Mouse (Mus musculus) adrenal gland, postnatal 4 days (tissue): ENCODE measurements at regions not wholly inside any gene's neighbourhood (a gene's known extent, or its start where the extent isn't known, plus 50 kb on each side); places are given as distances from the start of the nearest gene placed in this dataset.

Source experiments
- DNase-seq, 2 experiments: peaks; one replicate each; pipeline ENCODE4 v3.0.0; 2021 to 2022; ENCODE audit warnings: low spot score in 2 of 2, mixed read lengths in 2 of 2

GRCm38 (mm10) chr2:51452816-51453215 lies 174.5 kb upstream of the Tas2r134 start:
- no peak for DNase-seq

GRCm38 (mm10) chr2:51448121-51448520 lies 179.2 kb upstream of the Tas2r134 start:
- no peak for DNase-seq

GRCm38 (mm10) chr2:51447616-51448015 lies 179.7 kb upstream of the Tas2r134 start:
- no peak for DNase-seq

GRCm38 (mm10) chr2:51444386-51445080 lies 182.8 kb upstream of the Tas2r134 start:
- no peak for DNase-seq

GRCm38 (mm10) chr2:51443946-51444345 lies 183.4 kb upstream of the Tas2r134 start:
- no peak for DNase-seq

- DNase-seq, result no peak
Observed at GRCm38 (mm10) chr2:51439047-51439446, 188.3 kb upstream of the Tas2r134 start.

- no peak for DNase-seq
Observed at GRCm38 (mm10) chr2:51436590-51436989, 190.7 kb upstream of the Tas2r134 start.

- DNase-seq, result no peak
Observed at GRCm38 (mm10) chr2:51431564-51431963, 195.7 kb upstream of the Tas2r134 start.

- no peak for DNase-seq
Observed at GRCm38 (mm10) chr2:51429716-51430115, 197.6 kb upstream of the Tas2r134 start.

- DNase-seq, result no peak
Observed at GRCm38 (mm10) chr2:51422442-51422841, 204.9 kb upstream of the Tas2r134 start.

- DNase-seq, result no peak
Observed at GRCm38 (mm10) chr2:51417908-51418690, 209.2 kb upstream of the Tas2r134 start.

- DNase-seq, result no peak
Observed at GRCm38 (mm10) chr2:51388390-51388789, 238.9 kb upstream of the Tas2r134 start.

- no peak for DNase-seq
Observed at GRCm38 (mm10) chr2:51387136-51387535, 238.2 kb upstream of the Rnd3 start.

- DNase-seq, result no peak
Observed at GRCm38 (mm10) chr2:51376597-51376996, 227.7 kb upstream of the Rnd3 start.

- DNase-seq, result no peak
Observed at GRCm38 (mm10) chr2:51374636-51375035, 225.7 kb upstream of the Rnd3 start.

- DNase-seq, result no peak
Observed at GRCm38 (mm10) chr2:51372771-51373170, 223.9 kb upstream of the Rnd3 start.

- no peak for DNase-seq
Observed at GRCm38 (mm10) chr2:51362825-51363616, 214.1 kb upstream of the Rnd3 start.

GRCm38 (mm10) chr2:51355281-51355680 lies 206.4 kb upstream of the Rnd3 start:
- no peak for DNase-seq

- DNase-seq, result no peak
Observed at GRCm38 (mm10) chr2:51354800-51355199, 205.9 kb upstream of the Rnd3 start.

GRCm38 (mm10) chr2:51349614-51350013 lies 200.7 kb upstream of the Rnd3 start:
- DNase-seq, result no peak

- no peak for DNase-seq
Observed at GRCm38 (mm10) chr2:51348774-51349173, 199.9 kb upstream of the Rnd3 start.

- no peak for DNase-seq
Observed at GRCm38 (mm10) chr2:51347086-51347485, 198.2 kb upstream of the Rnd3 start.
